Mouse (Mus musculus): ENCODE data around the gene Gon7. TPM values are rescaled to one million over a fixed set of nuclear protein-coding genes. Genes with fewer than 3 reads are reported as not detected.
A peak's percentile ranks its signal among the peaks of the same experiment; 100 is the strongest.

Gon7 gene
- polyA plus RNA-seq, 1 experiment from 2014 or later: 15.1 TPM

GRCm38 (mm10) chr12:102733381-102733780 lies 24.2 kb downstream of the Gon7 start:
- TF ChIP-seq EP300 (IDR thresholded peaks at IDR 0.05): no peak
- TF ChIP-seq CTCF (IDR thresholded peaks at IDR 0.05): peak; percentile 79
- peak; percentile 53 for DNase-seq (ENCODE audit: low spot score)
- no peak for ATAC-seq
- H3K4me2 ChIP-seq (replicated peaks; ENCODE audit: low read depth, low read length): no peak overlapping the region
- H3K27ac ChIP-seq (ENCODE audit: low read length): no peak overlapping the region
- no peaks in the 10 kb centered on the region for H3K36me3 ChIP-seq (ENCODE audit: insufficient read depth, low read length)
- H3K9me3 ChIP-seq (ENCODE audit: low read length): no peaks in the 10 kb centered on the region
- H3K9ac ChIP-seq (replicated peaks; ENCODE audit: low read depth): no peak overlapping the region
- no peak overlapping the region for H3K4me3 ChIP-seq (ENCODE audit: low read depth, low read length)
- WGBS: 5% methylated on average over 4 of the region's 5 CpGs
- H3K27me3 ChIP-seq (replicated peaks; ENCODE audit: insufficient read depth, low read length): no peaks in the 10 kb centered on the region
- H3K4me1 ChIP-seq (ENCODE audit: insufficient read depth, low read depth, low read length): no peaks in the 10 kb centered on the region; the same call in 1 of the 2 replicates

GRCm38 (mm10) chr12:102730798-102731619 lies 26.6 kb downstream of the Gon7 start:
- TF ChIP-seq CTCF (IDR thresholded peaks at IDR 0.05): no peak
- no peak for TF ChIP-seq EP300 (IDR thresholded peaks at IDR 0.05)
- 34% methylated on average over 16 of the region's 16 CpGs for WGBS
- ATAC-seq (0 out of 2 replicates have a peak, but pooled peaks have one; percentile 1), DNase-seq (ENCODE audit: low spot score) (peak; percentile 10)
- no peak overlapping the region for H3K9ac ChIP-seq (replicated peaks; ENCODE audit: low read depth)
- no peak overlapping the region for H3K4me3 ChIP-seq (ENCODE audit: low read depth, low read length)
- no peaks in the 10 kb centered on the region; the same call in 1 of the 2 replicates for H3K4me1 ChIP-seq (ENCODE audit: insufficient read depth, low read depth, low read length)
- no peaks in the 10 kb centered on the region for H3K27me3 ChIP-seq (replicated peaks; ENCODE audit: insufficient read depth, low read length)
- no peaks in the 10 kb centered on the region for H3K36me3 ChIP-seq (ENCODE audit: insufficient read depth, low read length)
- H3K9me3 ChIP-seq (ENCODE audit: low read length): no peaks in the 10 kb centered on the region
- H3K4me2 ChIP-seq (replicated peaks; ENCODE audit: low read depth, low read length): peak overlapping the region; percentile 17; the same call in 1 of the 2 replicates
- no peak overlapping the region for H3K27ac ChIP-seq (ENCODE audit: low read length)

GRCm38 (mm10) chr12:102729855-102730797 lies 27.5 kb downstream of the Gon7 start:
- 35% methylated on average over 26 of the region's 26 CpGs for WGBS
- ATAC-seq (peak; percentile 95), DNase-seq (ENCODE audit: low spot score) (peak; percentile 83)
- Histone ChIP-seq H3K27me3 (replicated peaks; ENCODE audit: insufficient read depth, low read length) (no peaks in the 10 kb centered on the region), H3K36me3 (ENCODE audit: insufficient read depth, low read length) (no peaks in the 10 kb centered on the region), H3K4me1 (ENCODE audit: insufficient read depth, low read depth, low read length) (no peaks in the 10 kb centered on the region; the same call in 1 of the 2 replicates), H3K27ac (ENCODE audit: low read length) (no peak overlapping the region; the same call in 1 of the 2 replicates), H3K4me3 (ENCODE audit: low read depth, low read length) (no peak overlapping the region), H3K9ac (replicated peaks; ENCODE audit: low read depth) (no peak overlapping the region), H3K9me3 (ENCODE audit: low read length) (no peaks in the 10 kb centered on the region), H3K4me2 (replicated peaks; ENCODE audit: low read depth, low read length) (peak overlapping the region; percentile 17; the same call in 1 of the 2 replicates)
- TF ChIP-seq CTCF (IDR thresholded peaks at IDR 0.05) (no peak), EP300 (IDR thresholded peaks at IDR 0.05) (no peak)

GRCm38 (mm10) chr12:102725761-102726175 lies 31.8 kb downstream of the Gon7 start:
- Histone ChIP-seq H3K27me3 (replicated peaks; ENCODE audit: insufficient read depth, low read length) (no peaks in the 10 kb centered on the region), H3K36me3 (ENCODE audit: insufficient read depth, low read length) (no peaks in the 10 kb centered on the region), H3K27ac (ENCODE audit: low read length) (no peak overlapping the region), H3K4me2 (replicated peaks; ENCODE audit: low read depth, low read length) (no peak overlapping the region), H3K9ac (replicated peaks; ENCODE audit: low read depth) (no peak overlapping the region), H3K9me3 (ENCODE audit: low read length) (no peaks in the 10 kb centered on the region), H3K4me1 (ENCODE audit: insufficient read depth, low read depth, low read length) (no peaks in the 10 kb centered on the region), H3K4me3 (ENCODE audit: low read depth, low read length) (no peak overlapping the region)
- TF ChIP-seq EP300 (IDR thresholded peaks at IDR 0.05) (no peak), CTCF (IDR thresholded peaks at IDR 0.05) (no peak)
- no peak for DNase-seq (ENCODE audit: low spot score)
- no peak for ATAC-seq
- WGBS: 61% methylated on average over 7 of the region's 7 CpGs

GRCm38 (mm10) chr12:102725146-102725545 lies 32.5 kb downstream of the Gon7 start:
- DNase-seq (ENCODE audit: low spot score) (no peak), ATAC-seq (no peak)
- no peak overlapping the region for H3K27ac ChIP-seq (ENCODE audit: low read length)
- no peak overlapping the region for H3K4me3 ChIP-seq (ENCODE audit: low read depth, low read length)
- no peaks in the 10 kb centered on the region for H3K27me3 ChIP-seq (replicated peaks; ENCODE audit: insufficient read depth, low read length)
- TF ChIP-seq EP300 (IDR thresholded peaks at IDR 0.05): no peak
- no peak for TF ChIP-seq CTCF (IDR thresholded peaks at IDR 0.05)
- H3K4me2 ChIP-seq (replicated peaks; ENCODE audit: low read depth, low read length): no peak overlapping the region
- no peaks in the 10 kb centered on the region for H3K36me3 ChIP-seq (ENCODE audit: insufficient read depth, low read length)
- no peak overlapping the region for H3K9ac ChIP-seq (replicated peaks; ENCODE audit: low read depth)
- 94% methylated on average over 6 of the region's 6 CpGs for WGBS
- no peaks in the 10 kb centered on the region for H3K4me1 ChIP-seq (ENCODE audit: insufficient read depth, low read depth, low read length)
- H3K9me3 ChIP-seq (ENCODE audit: low read length): no peaks in the 10 kb centered on the region

- Histone ChIP-seq H3K4me1 (ENCODE audit: insufficient read depth, low read depth, low read length) (no peaks in the 10 kb centered on the region), H3K4me3 (ENCODE audit: low read depth, low read length) (no peak overlapping the region), H3K9ac (replicated peaks; ENCODE audit: low read depth) (no peak overlapping the region), H3K9me3 (ENCODE audit: low read length) (no peaks in the 10 kb centered on the region), H3K36me3 (ENCODE audit: insufficient read depth, low read length) (no peaks in the 10 kb centered on the region), H3K4me2 (replicated peaks; ENCODE audit: low read depth, low read length) (no peak overlapping the region), H3K27me3 (replicated peaks; ENCODE audit: insufficient read depth, low read length) (no peaks in the 10 kb centered on the region), H3K27ac (ENCODE audit: low read length) (no peak overlapping the region)
- DNase-seq (ENCODE audit: low spot score) (no peak), ATAC-seq (no peak)
- 60% methylated on average over 6 of the region's 6 CpGs for WGBS
- no peak for TF ChIP-seq CTCF (IDR thresholded peaks at IDR 0.05)
- TF ChIP-seq EP300 (IDR thresholded peaks at IDR 0.05): no peak
Observed at GRCm38 (mm10) chr12:102723861-102724260, 33.7 kb downstream of the Gon7 start.

Data from lung, postnatal 0 days (tissue).